In the genomic region with DNA sequence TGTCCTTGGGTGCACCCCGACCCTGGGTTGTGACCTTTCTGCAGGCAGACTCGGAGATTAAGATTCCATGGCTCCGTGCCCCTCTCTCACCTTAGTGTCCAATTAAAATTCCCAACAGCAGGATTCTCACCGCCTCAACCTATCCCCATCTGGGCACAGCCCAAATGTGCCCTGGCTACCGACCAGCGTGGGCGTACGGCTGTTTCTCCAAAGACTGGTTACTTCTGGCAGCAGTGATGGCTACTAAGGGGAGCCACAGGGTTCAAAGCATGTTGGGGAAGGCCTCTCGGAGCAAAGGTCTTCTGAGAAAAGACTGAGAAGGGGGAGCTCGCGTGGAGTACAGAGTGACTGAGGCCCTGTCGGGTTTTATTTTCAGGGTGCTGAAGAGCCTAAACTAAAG, we compare ENCODE assay signal across 19 mouse cellular contexts. TPM values are rescaled to one million over a fixed set of nuclear protein-coding genes. Genes with fewer than 3 reads are reported as not detected.
A peak's percentile ranks its signal among the peaks of the same experiment; 100 is the strongest.
DNase-seq lines count a peak whose midpoint lies in the region; ATAC-seq lines count a peak whose summit lies in the region.
"Had no signal": no experiment of that assay in that cellular context is flagged by ENCODE, and none has a peak within 500 bp of the region (broad histone marks: within the 10 kb centered on the region; RNA-seq: fewer than 3 reads in every experiment).

No protein-coding gene starts in this region.

- no peak overlapping the region for H3K4me3 ChIP-seq in intestine, embryonic 15.5 days (replicated peaks)
- no peak overlapping the region for H3K4me3 ChIP-seq in intestine, embryonic 16.5 days (ENCODE audit: low read length)
- no peak overlapping the region for H3K4me3 ChIP-seq in kidney, embryonic 14.5 days (ENCODE audit: low read length)
- no peak overlapping the region for H3K4me3 ChIP-seq in kidney, embryonic 16.5 days (ENCODE audit: low read length)
- H3K4me3 ChIP-seq: embryonic facial prominence, embryonic 10.5 days; embryonic facial prominence, embryonic 15.5 days; forebrain, embryonic 12.5 days; heart, embryonic 13.5 days; limb, embryonic 13.5 days; liver, embryonic 12.5 days; myocyte; neural tube, embryonic 12.5 days had no signal

- H3K9ac ChIP-seq in intestine, embryonic 15.5 days = no peak overlapping the region
- no peak overlapping the region for H3K9ac ChIP-seq in intestine, embryonic 16.5 days (ENCODE audit: low read depth, low read length)
- H3K9ac ChIP-seq in kidney, embryonic 14.5 days (ENCODE audit: low read depth, low read length) = no peak overlapping the region
- no peak overlapping the region for H3K9ac ChIP-seq in kidney, embryonic 16.5 days (replicated peaks; ENCODE audit: low read length)
- H3K9ac ChIP-seq: embryonic facial prominence, embryonic 15.5 days; forebrain, embryonic 12.5 days; heart, embryonic 13.5 days; hindbrain, embryonic 14.5 days; limb, embryonic 13.5 days; liver, embryonic 12.5 days; liver, postnatal 0 days; neural tube, embryonic 12.5 days had no signal

- no peak overlapping the region for H3K4me2 ChIP-seq in intestine, embryonic 15.5 days (replicated peaks)
- H3K4me2 ChIP-seq in intestine, embryonic 16.5 days (ENCODE audit: low read depth, low read length) = no peak overlapping the region
- H3K4me2 ChIP-seq in kidney, embryonic 14.5 days (replicated peaks; ENCODE audit: low read depth, low read length) = no peak overlapping the region
- no peak overlapping the region for H3K4me2 ChIP-seq in kidney, embryonic 16.5 days (replicated peaks; ENCODE audit: low read depth, low read length)
- H3K4me2 ChIP-seq: embryonic facial prominence, embryonic 15.5 days; forebrain, embryonic 12.5 days; heart, embryonic 13.5 days; hindbrain, embryonic 14.5 days; limb, embryonic 13.5 days; liver, embryonic 12.5 days; neural tube, embryonic 12.5 days had no signal

- no peaks in the 10 kb centered on the region for H3K9me3 ChIP-seq in intestine, embryonic 15.5 days
- no peaks in the 10 kb centered on the region for H3K9me3 ChIP-seq in intestine, embryonic 16.5 days (ENCODE audit: control insufficient read depth, low read length)
- H3K9me3 ChIP-seq in kidney, embryonic 14.5 days (ENCODE audit: control insufficient read depth, low read length) = no peaks in the 10 kb centered on the region
- no peaks in the 10 kb centered on the region for H3K9me3 ChIP-seq in kidney, embryonic 16.5 days (ENCODE audit: low read length)
- H3K9me3 ChIP-seq: embryonic facial prominence, embryonic 10.5 days; embryonic facial prominence, embryonic 15.5 days; forebrain, embryonic 12.5 days; heart, embryonic 13.5 days; limb, embryonic 13.5 days; liver, embryonic 12.5 days; neural tube, embryonic 12.5 days had no signal

- WGBS in intestine, embryonic 15.5 days = 90% methylated on average over 12 of the region's 12 CpGs
- WGBS in intestine, embryonic 16.5 days = 87% methylated on average over 12 of the region's 12 CpGs
- WGBS in kidney, embryonic 14.5 days = 87% methylated on average over 12 of the region's 12 CpGs
- 84% methylated on average over 12 of the region's 12 CpGs for WGBS in kidney, embryonic 16.5 days

- peak; percentile 26 for DNase-seq in ovary, postnatal 36 days (ENCODE audit: low spot score)
- DNase-seq in ovary, postnatal 10 days (ENCODE audit: low spot score) = no peak
- peak; percentile 28 for DNase-seq in gonadal fat pad, adult 2 months (ENCODE audit: low read depth)
- DNase-seq in frontal cortex, postnatal 36 days (ENCODE audit: low spot score in 2 of 2) = no peak

- no peaks in the 10 kb centered on the region for H3K4me1 ChIP-seq in intestine, embryonic 15.5 days (replicated peaks)
- peaks cover 4% of the 10 kb centered on the region; the same call in 1 of the 2 replicates for H3K4me1 ChIP-seq in intestine, embryonic 16.5 days (ENCODE audit: control insufficient read depth, insufficient read depth, low read length)
- H3K4me1 ChIP-seq in kidney, embryonic 14.5 days (ENCODE audit: control insufficient read depth, insufficient read depth, low read length) = no peaks in the 10 kb centered on the region
- H3K4me1 ChIP-seq in kidney, embryonic 16.5 days (ENCODE audit: insufficient read depth, low read length) = no peaks in the 10 kb centered on the region
- H3K4me1 ChIP-seq: embryonic facial prominence, embryonic 10.5 days; embryonic facial prominence, embryonic 15.5 days; forebrain, embryonic 12.5 days; limb, embryonic 13.5 days; neural tube, embryonic 12.5 days had no signal

- 0 out of 2 replicates have a peak, but pooled peaks have one; percentile 21 for ATAC-seq in intestine, embryonic 15.5 days
- ATAC-seq in intestine, embryonic 16.5 days = no peak
- peak; percentile 43; the same call in 1 of the 2 replicates for ATAC-seq in kidney, embryonic 14.5 days (ENCODE audit: low FRiP score, low TSS enrichment)
- ATAC-seq in kidney, embryonic 16.5 days (ENCODE audit: low FRiP score, low TSS enrichment) = no peak
- ATAC-seq: liver, embryonic 12.5 days; liver, postnatal 0 days had no signal

- H3K27me3 ChIP-seq in intestine, embryonic 15.5 days (replicated peaks) = no peaks in the 10 kb centered on the region
- H3K27me3 ChIP-seq in intestine, embryonic 16.5 days (replicated peaks; ENCODE audit: control insufficient read depth, insufficient read depth, low read length) = no peaks in the 10 kb centered on the region
- no peaks in the 10 kb centered on the region for H3K27me3 ChIP-seq in kidney, embryonic 14.5 days (ENCODE audit: control insufficient read depth, insufficient read depth, low read length)
- H3K27me3 ChIP-seq in kidney, embryonic 16.5 days (ENCODE audit: insufficient read depth, low read length) = no peaks in the 10 kb centered on the region
- H3K27me3 ChIP-seq: embryonic facial prominence, embryonic 15.5 days; forebrain, embryonic 12.5 days; heart, embryonic 13.5 days; limb, embryonic 13.5 days; liver, embryonic 12.5 days; neural tube, embryonic 12.5 days had no signal

- H3K36me3 ChIP-seq in intestine, embryonic 15.5 days = 0 out of 2 replicates have a peak, but pooled peaks cover 4% of the 10 kb centered on the region
- no peaks in the 10 kb centered on the region for H3K36me3 ChIP-seq in intestine, embryonic 16.5 days (ENCODE audit: control insufficient read depth, insufficient read depth, low read length)
- no peaks in the 10 kb centered on the region for H3K36me3 ChIP-seq in kidney, embryonic 14.5 days (ENCODE audit: control insufficient read depth, insufficient read depth, low read length)
- peaks cover 4% of the 10 kb centered on the region; the same call in 1 of the 2 replicates for H3K36me3 ChIP-seq in kidney, embryonic 16.5 days (ENCODE audit: insufficient read depth, low read length)
- H3K36me3 ChIP-seq: embryonic facial prominence, embryonic 10.5 days; embryonic facial prominence, embryonic 15.5 days; forebrain, embryonic 12.5 days; neural tube, embryonic 12.5 days had no signal

- no peak overlapping the region for H3K27ac ChIP-seq in intestine, embryonic 15.5 days
- no peak overlapping the region for H3K27ac ChIP-seq in intestine, embryonic 16.5 days (ENCODE audit: low read length)
- no peak overlapping the region for H3K27ac ChIP-seq in kidney, embryonic 14.5 days (ENCODE audit: low read depth, low read length)
- H3K27ac ChIP-seq in kidney, embryonic 16.5 days (ENCODE audit: low read length) = no peak overlapping the region
- H3K27ac ChIP-seq: embryonic facial prominence, embryonic 10.5 days; embryonic facial prominence, embryonic 15.5 days; forebrain, embryonic 12.5 days; heart, embryonic 13.5 days; hindbrain, embryonic 14.5 days; kidney, postnatal 0 days; limb, embryonic 13.5 days; liver, embryonic 12.5 days; neural tube, embryonic 12.5 days had no signal

RNA-seq across cellular contexts. Expression of a gene that starts 23.7 kb away (rescaled TPM):
- polyA plus RNA-seq in intestine, embryonic 15.5 days (2015; fragmentation: Nextera tagmentation; extraction: Ambion mirVana) = 36.6 and 37.5 TPM in 2 replicates
- 44.7 and 50.3 TPM in 2 replicates for polyA plus RNA-seq in intestine, embryonic 16.5 days (2015; fragmentation: Nextera tagmentation; extraction: Ambion mirVana)
- 12.6 and 19.6 TPM in 2 replicates for polyA plus RNA-seq in kidney, embryonic 14.5 days (2014; fragmentation: Nextera tagmentation; extraction: Ambion mirVana)
- polyA plus RNA-seq in kidney, embryonic 16.5 days (2015; fragmentation: Nextera tagmentation; extraction: Ambion mirVana) = 32.3 and 33.9 TPM in 2 replicates
- polyA plus RNA-seq in gonadal fat pad, adult 2 months (2012; rRNA removed) = 23.3 and 36.3 TPM in 2 replicates

Comparison
In these comparisons a context has a peak if more than half of its experiments do, and no peak if none do; other contexts are left out.
1. ATAC-seq: peak in intestine, embryonic 15.5 days (single experiment) and kidney, embryonic 14.5 days (single experiment); none in intestine, embryonic 16.5 days (single experiment) and kidney, embryonic 16.5 days (single experiment).
2. DNase-seq: peak in ovary, postnatal 36 days (single experiment) and gonadal fat pad, adult 2 months (single experiment); none in ovary, postnatal 10 days (single experiment) and frontal cortex, postnatal 36 days (0 of 2).